Mouse (Mus musculus): ENCODE measurements at regions not wholly inside any gene's neighbourhood (a gene's known extent, or its start where the extent isn't known, plus 50 kb on each side); places are given as distances from the start of the nearest gene placed in this dataset.

DNA sequence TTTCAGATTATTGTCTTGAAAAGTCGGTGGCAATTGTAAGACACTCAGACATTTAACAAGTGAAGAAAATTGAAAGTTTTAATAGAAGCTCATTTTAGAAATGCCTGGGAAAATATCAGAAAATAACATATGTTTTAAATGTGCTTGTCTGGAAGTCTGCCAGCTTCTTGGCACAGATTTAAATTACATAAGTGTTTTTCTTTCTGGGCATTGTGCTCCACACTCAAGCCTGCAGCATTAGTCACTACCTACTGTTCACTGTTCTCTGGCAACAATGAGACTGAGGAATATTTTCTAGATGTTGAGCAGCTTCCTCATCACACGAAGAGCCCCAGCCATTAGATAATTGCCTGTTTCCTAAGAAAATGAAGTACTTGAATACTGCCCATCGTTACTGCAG, 170.3 kb upstream of the Zwint start:
- Histone ChIP-seq H3K4me1 (ENCODE audit: insufficient read depth, low read depth, low read length) (no peaks in the 10 kb centered on the region), H3K9ac (replicated peaks; ENCODE audit: low read depth) (no peak overlapping the region), H3K27me3 (replicated peaks; ENCODE audit: insufficient read depth, low read length) (no peaks in the 10 kb centered on the region), H3K36me3 (ENCODE audit: insufficient read depth, low read length) (no peaks in the 10 kb centered on the region), H3K9me3 (ENCODE audit: low read length) (no peaks in the 10 kb centered on the region), H3K27ac (ENCODE audit: low read length) (no peak overlapping the region), H3K4me2 (replicated peaks; ENCODE audit: low read depth, low read length) (no peak overlapping the region), H3K4me3 (ENCODE audit: low read depth, low read length) (no peak overlapping the region)
- no peak for TF ChIP-seq EP300 (IDR thresholded peaks at IDR 0.05)
- no peak for TF ChIP-seq CTCF (IDR thresholded peaks at IDR 0.05)
- DNase-seq (ENCODE audit: low spot score) (no peak), ATAC-seq (no peak)
- 42% methylated on average over 3 of the region's 3 CpGs for WGBS

DNA sequence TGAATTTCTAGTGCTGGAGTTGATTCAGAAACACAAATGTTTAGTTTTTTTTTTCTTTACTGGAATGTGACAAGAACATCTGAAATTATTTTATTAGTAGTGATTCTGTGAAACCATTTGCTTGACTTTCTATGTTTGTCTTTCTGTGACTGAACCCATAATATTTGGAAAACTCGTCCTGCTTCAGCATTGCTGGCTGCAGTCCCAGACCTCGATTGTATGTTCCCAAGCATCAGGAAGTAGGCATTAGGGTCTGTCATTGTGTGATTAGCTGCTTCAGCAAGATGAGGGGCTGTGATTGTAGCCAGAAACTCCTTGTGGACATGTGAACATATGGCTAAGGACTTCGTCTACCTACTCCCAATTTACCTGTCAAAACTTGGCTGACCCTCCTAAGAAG, 122.2 kb upstream of the Zwint start:
- Histone ChIP-seq H3K4me3 (ENCODE audit: low read depth, low read length) (no peak overlapping the region), H3K9ac (replicated peaks; ENCODE audit: low read depth) (no peak overlapping the region), H3K27ac (ENCODE audit: low read length) (no peak overlapping the region), H3K36me3 (ENCODE audit: insufficient read depth, low read length) (no peaks in the 10 kb centered on the region), H3K4me1 (ENCODE audit: insufficient read depth, low read depth, low read length) (no peaks in the 10 kb centered on the region), H3K4me2 (replicated peaks; ENCODE audit: low read depth, low read length) (no peak overlapping the region), H3K27me3 (replicated peaks; ENCODE audit: insufficient read depth, low read length) (no peaks in the 10 kb centered on the region), H3K9me3 (ENCODE audit: low read length) (no peaks in the 10 kb centered on the region)
- 18% methylated on average over 3 of the region's 3 CpGs for WGBS
- TF ChIP-seq EP300 (IDR thresholded peaks at IDR 0.05): peak; percentile 36; the same call in 1 of the 2 replicates
- TF ChIP-seq CTCF (IDR thresholded peaks at IDR 0.05): no peak
- DNase-seq (ENCODE audit: low spot score): peak; percentile 18
- no peak for ATAC-seq

- H3K4me1 ChIP-seq (ENCODE audit: insufficient read depth, low read depth, low read length): no peaks in the 10 kb centered on the region
- DNase-seq (ENCODE audit: low spot score): no peak
- no peaks in the 10 kb centered on the region for H3K9me3 ChIP-seq (ENCODE audit: low read length)
- no peak for ATAC-seq
- no peak overlapping the region for H3K4me3 ChIP-seq (ENCODE audit: low read depth, low read length)
- TF ChIP-seq EP300 (IDR thresholded peaks at IDR 0.05): no peak
- TF ChIP-seq CTCF (IDR thresholded peaks at IDR 0.05): no peak
- no peaks in the 10 kb centered on the region for H3K27me3 ChIP-seq (replicated peaks; ENCODE audit: insufficient read depth, low read length)
- H3K4me2 ChIP-seq (replicated peaks; ENCODE audit: low read depth, low read length): no peak overlapping the region
- 91% methylated on average over 3 of the region's 3 CpGs for WGBS
- no peak overlapping the region for H3K9ac ChIP-seq (replicated peaks; ENCODE audit: low read depth)
- H3K27ac ChIP-seq (ENCODE audit: low read length): no peak overlapping the region
- H3K36me3 ChIP-seq (ENCODE audit: insufficient read depth, low read length): no peaks in the 10 kb centered on the region
Measured at GRCm38 (mm10) chr10:72533427-72533826, 121.2 kb upstream of the Zwint start.

GRCm38 (mm10) chr10:72533859-72534258, 120.8 kb upstream of the Zwint start:
- no peak for DNase-seq (ENCODE audit: low spot score)
- TF ChIP-seq CTCF (IDR thresholded peaks at IDR 0.05) (no peak), EP300 (IDR thresholded peaks at IDR 0.05) (no peak)
- H3K4me1 ChIP-seq (ENCODE audit: insufficient read depth, low read depth, low read length): no peaks in the 10 kb centered on the region
- no peaks in the 10 kb centered on the region for H3K36me3 ChIP-seq (ENCODE audit: insufficient read depth, low read length)
- no peak overlapping the region for H3K27ac ChIP-seq (ENCODE audit: low read length)
- 85% methylated on average over 4 of the region's 4 CpGs for WGBS
- no peak overlapping the region for H3K9ac ChIP-seq (replicated peaks; ENCODE audit: low read depth)
- no peaks in the 10 kb centered on the region for H3K27me3 ChIP-seq (replicated peaks; ENCODE audit: insufficient read depth, low read length)
- H3K9me3 ChIP-seq (ENCODE audit: low read length): no peaks in the 10 kb centered on the region
- H3K4me3 ChIP-seq (ENCODE audit: low read depth, low read length): no peak overlapping the region
- H3K4me2 ChIP-seq (replicated peaks; ENCODE audit: low read depth, low read length): no peak overlapping the region
- ATAC-seq: no peak

GRCm38 (mm10) chr10:72549564-72549963, 105.1 kb upstream of the Zwint start:
- no peak for DNase-seq (ENCODE audit: low spot score)
- H3K9me3 ChIP-seq (ENCODE audit: low read length): no peaks in the 10 kb centered on the region
- H3K9ac ChIP-seq (replicated peaks; ENCODE audit: low read depth): no peak overlapping the region
- H3K36me3 ChIP-seq (ENCODE audit: insufficient read depth, low read length): no peaks in the 10 kb centered on the region
- no peak overlapping the region for H3K4me3 ChIP-seq (ENCODE audit: low read depth, low read length)
- no peaks in the 10 kb centered on the region for H3K27me3 ChIP-seq (replicated peaks; ENCODE audit: insufficient read depth, low read length)
- H3K4me2 ChIP-seq (replicated peaks; ENCODE audit: low read depth, low read length): no peak overlapping the region
- no peak overlapping the region for H3K27ac ChIP-seq (ENCODE audit: low read length)
- WGBS: 87% methylated on average over 1 of the region's 1 CpGs
- ATAC-seq: no peak
- no peaks in the 10 kb centered on the region for H3K4me1 ChIP-seq (ENCODE audit: insufficient read depth, low read depth, low read length)
- no peak for TF ChIP-seq EP300 (IDR thresholded peaks at IDR 0.05)
- TF ChIP-seq CTCF (IDR thresholded peaks at IDR 0.05): no peak

- H3K4me2 ChIP-seq (replicated peaks; ENCODE audit: low read depth, low read length): no peak overlapping the region
- DNase-seq (ENCODE audit: low spot score): no peak
- H3K4me1 ChIP-seq (ENCODE audit: insufficient read depth, low read depth, low read length): no peaks in the 10 kb centered on the region
- no peak overlapping the region for H3K4me3 ChIP-seq (ENCODE audit: low read depth, low read length)
- no peaks in the 10 kb centered on the region for H3K9me3 ChIP-seq (ENCODE audit: low read length)
- no peak for TF ChIP-seq CTCF (IDR thresholded peaks at IDR 0.05)
- no peak for TF ChIP-seq EP300 (IDR thresholded peaks at IDR 0.05)
- ATAC-seq: no peak
- H3K9ac ChIP-seq (replicated peaks; ENCODE audit: low read depth): no peak overlapping the region
- no peak overlapping the region for H3K27ac ChIP-seq (ENCODE audit: low read length)
- H3K27me3 ChIP-seq (replicated peaks; ENCODE audit: insufficient read depth, low read length): no peaks in the 10 kb centered on the region
- 59% methylated on average over 7 of the region's 7 CpGs for WGBS
- H3K36me3 ChIP-seq (ENCODE audit: insufficient read depth, low read length): no peaks in the 10 kb centered on the region
Measured at GRCm38 (mm10) chr10:72551561-72551960, 103.1 kb upstream of the Zwint start.

DNA sequence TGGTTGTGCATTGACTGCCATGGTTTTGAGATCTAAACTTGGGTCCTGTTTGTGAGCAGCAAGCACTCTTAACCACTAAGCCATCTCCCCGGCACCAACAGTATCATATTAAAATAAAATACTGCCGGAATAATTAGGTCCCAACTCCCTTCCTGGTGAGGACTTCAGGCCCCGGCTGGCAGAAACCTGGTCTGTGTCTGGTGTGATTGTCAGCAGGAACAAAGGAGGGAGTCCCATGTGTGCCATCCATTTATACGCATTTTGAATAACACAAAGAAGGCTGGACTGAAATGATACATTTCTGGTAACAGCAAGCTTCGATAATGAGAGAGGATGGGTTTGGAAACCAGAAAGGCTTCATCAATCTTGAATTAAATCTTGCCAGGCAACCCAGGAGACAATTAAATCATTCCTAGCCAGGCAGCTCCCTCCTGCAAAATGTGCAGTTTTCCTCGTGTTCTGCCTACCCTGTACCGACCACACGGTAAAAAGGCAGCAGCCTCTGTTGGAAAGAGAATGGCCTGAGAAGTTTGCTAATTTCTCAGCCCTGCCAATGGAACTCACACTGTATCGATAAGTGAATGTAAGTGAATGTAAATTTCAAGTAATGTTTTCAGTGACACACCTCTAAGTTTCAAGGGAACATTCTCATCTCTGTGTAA, 80.5 kb upstream of the Zwint start:
- TF ChIP-seq EP300 (IDR thresholded peaks at IDR 0.05) (no peak), CTCF (IDR thresholded peaks at IDR 0.05) (no peak)
- H3K27ac ChIP-seq (ENCODE audit: low read length): no peak overlapping the region
- 85% methylated on average over 9 of the region's 9 CpGs for WGBS

More for the DNA sequence above, 80.5 kb upstream of the Zwint start:
- Histone ChIP-seq H3K9ac (replicated peaks; ENCODE audit: low read depth) (no peak overlapping the region), H3K4me1 (ENCODE audit: insufficient read depth, low read depth, low read length) (no peaks in the 10 kb centered on the region), H3K4me2 (replicated peaks; ENCODE audit: low read depth, low read length) (no peak overlapping the region), H3K9me3 (ENCODE audit: low read length) (no peaks in the 10 kb centered on the region), H3K4me3 (ENCODE audit: low read depth, low read length) (no peak overlapping the region), H3K27me3 (replicated peaks; ENCODE audit: insufficient read depth, low read length) (no peaks in the 10 kb centered on the region), H3K36me3 (ENCODE audit: insufficient read depth, low read length) (no peaks in the 10 kb centered on the region)
- no peak for DNase-seq (ENCODE audit: low spot score)
- no peak for ATAC-seq
